Mouse (Mus musculus): ENCODE results near the gene Fndc3b. TPM values are rescaled to one million over a fixed set of nuclear protein-coding genes. Genes with fewer than 3 reads are reported as not detected.
A peak's percentile ranks its signal among the peaks of the same experiment; 100 is the strongest.

The Fndc3b gene
- polyA plus RNA-seq, 1 experiment from 2014 or later, result 4.7 TPM

- H3K27me3 ChIP-seq (replicated peaks; ENCODE audit: control insufficient read depth, insufficient read depth, low read length), result peaks cover 55% of the 10 kb centered on the region
- DNase-seq (ENCODE audit: low spot score) (no peak), ATAC-seq (no peak)
- peaks cover 7% of the 10 kb centered on the region for H3K4me1 ChIP-seq (ENCODE audit: control insufficient read depth, insufficient read depth, low read length)
- H3K9ac ChIP-seq (ENCODE audit: low read length), result peak overlapping the region; percentile 41; the same call in 1 of the 2 replicates
- H3K27ac ChIP-seq (ENCODE audit: low read depth, low read length), result no peak overlapping the region
- H3K4me2 ChIP-seq (ENCODE audit: low read length), result peak overlapping the region; percentile 76
- H3K9me3 ChIP-seq (replicated peaks; ENCODE audit: control insufficient read depth, low read length), result no peaks in the 10 kb centered on the region
- H3K4me3 ChIP-seq (ENCODE audit: low read depth, low read length), result peak overlapping the region; percentile 37
- 3% methylated on average over 20 of the region's 20 CpGs for WGBS
- H3K36me3 ChIP-seq (ENCODE audit: control insufficient read depth, insufficient read depth, low read length), result no peaks in the 10 kb centered on the region
These were observed 340.4 kb downstream of the Fndc3b start for GRCm38 (mm10) chr3:27370582-27371275.

- ATAC-seq (no peak), DNase-seq (ENCODE audit: low spot score) (peak; percentile 46)
- no peaks in the 10 kb centered on the region for H3K36me3 ChIP-seq (ENCODE audit: control insufficient read depth, insufficient read depth, low read length)
- H3K27me3 ChIP-seq (replicated peaks; ENCODE audit: control insufficient read depth, insufficient read depth, low read length), result peaks cover 55% of the 10 kb centered on the region
- H3K4me3 ChIP-seq (ENCODE audit: low read depth, low read length), result no peak overlapping the region
- H3K9me3 ChIP-seq (replicated peaks; ENCODE audit: control insufficient read depth, low read length), result no peaks in the 10 kb centered on the region
- 6% methylated on average over 10 of the region's 10 CpGs for WGBS
- peaks cover 7% of the 10 kb centered on the region for H3K4me1 ChIP-seq (ENCODE audit: control insufficient read depth, insufficient read depth, low read length)
- H3K27ac ChIP-seq (ENCODE audit: low read depth, low read length), result no peak overlapping the region
- H3K4me2 ChIP-seq (ENCODE audit: low read length), result no peak overlapping the region
- H3K9ac ChIP-seq (ENCODE audit: low read length), result no peak overlapping the region
These were observed 341.0 kb downstream of the Fndc3b start for GRCm38 (mm10) chr3:27370125-27370524.

Small RNA genes lying within 50 kb of the gene (microRNA-seq; reads per million reads assigned to microRNA genes)
- not detected for gene Mir3092

Other genes starting within 250 kb of the Fndc3b start
- gene Tmem212, start 185.1 kb upstream of the Fndc3b start, polyA plus RNA-seq (2014; fragmentation: Nextera tagmentation; extraction: Ambion mirVana), result not detected in 2 replicates
- gene Pld1, start 227.4 kb upstream of the Fndc3b start, polyA plus RNA-seq (2014; fragmentation: Nextera tagmentation; extraction: Ambion mirVana), result 2.0 and 2.5 TPM in 2 replicates